Mouse (Mus musculus): Measurements from ENCODE around the gene Gm7534. TPM values are rescaled to one million over a fixed set of nuclear protein-coding genes. Genes with fewer than 3 reads are reported as not detected.

Gm7534 gene
- total RNA-seq (2017), result not detected in 2 replicates

- ATAC-seq (replicated peaks; ENCODE audit: low read depth, poor library complexity, severe bottlenecking), result no peak
These were observed at the start of gene Gm7534 for GRCm38 (mm10) chr4:134202904-134203303. TSS of gene Gm7534 (minus strand) at chr4:134203004.

DNA sequence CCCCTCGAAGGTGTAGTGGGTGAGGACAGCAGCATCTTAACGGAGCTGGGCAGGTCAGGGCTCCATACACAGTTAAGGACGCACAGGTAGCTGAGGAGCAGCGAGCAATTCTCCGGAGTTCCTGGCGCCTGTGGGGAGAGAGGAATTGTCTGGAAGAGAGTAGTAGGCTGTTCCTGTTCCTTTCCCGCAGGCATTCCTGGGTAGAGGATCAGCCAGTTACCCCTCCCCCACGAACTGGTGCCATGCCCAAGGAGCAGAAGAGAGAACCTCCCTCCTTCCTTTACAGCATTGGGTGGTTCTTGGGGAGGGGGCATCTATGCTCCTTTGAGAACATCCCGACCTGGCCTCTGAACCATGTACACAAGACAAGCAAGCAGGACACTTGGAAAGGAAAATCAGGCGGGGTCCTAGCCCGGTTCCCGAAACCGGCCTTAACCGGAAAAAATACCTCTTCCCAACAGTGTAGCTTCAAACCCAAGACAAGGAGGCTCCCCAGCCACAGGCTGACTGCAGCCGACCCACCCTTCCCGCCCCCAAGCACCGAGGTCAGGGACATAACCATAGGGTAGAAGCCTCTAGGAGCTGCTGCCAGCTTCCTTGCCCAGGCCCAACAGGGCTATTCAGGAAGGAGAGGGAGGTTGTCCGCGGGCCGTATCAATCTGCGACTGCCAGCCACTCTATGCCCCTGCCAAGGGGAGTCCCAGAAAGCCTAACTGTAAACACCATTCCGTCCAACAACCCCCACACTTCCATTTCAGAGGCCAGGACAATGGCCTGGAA lies 49.5 kb upstream of the Gm7534 start:
- no peak for ATAC-seq (replicated peaks; ENCODE audit: low read depth, poor library complexity, severe bottlenecking)

- peak; percentile 19 for ATAC-seq (replicated peaks; ENCODE audit: low read depth, poor library complexity, severe bottlenecking)
These were observed 48.7 kb upstream of the Gm7534 start for GRCm38 (mm10) chr4:134251241-134252130.

DNA sequence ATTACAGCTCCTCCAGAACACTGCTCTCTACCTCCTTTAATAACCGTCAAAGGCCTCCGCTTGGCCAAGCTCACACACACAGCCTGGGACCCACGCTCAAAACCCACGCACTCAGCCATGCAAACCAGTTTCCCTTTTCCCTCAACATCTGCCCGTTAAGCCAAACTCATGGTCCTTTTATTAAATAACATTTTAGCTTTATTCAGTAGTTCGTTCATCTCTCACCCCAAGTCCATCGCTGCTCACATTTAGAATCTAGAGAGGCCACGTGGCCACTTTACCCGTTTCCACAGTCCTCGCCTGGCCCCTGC lies 48.1 kb upstream of the Gm7534 start:
- no peak for ATAC-seq (replicated peaks; ENCODE audit: low read depth, poor library complexity, severe bottlenecking)

- ATAC-seq (replicated peaks; ENCODE audit: low read depth, poor library complexity, severe bottlenecking), result no peak
These were observed 47.5 kb upstream of the Gm7534 start for GRCm38 (mm10) chr4:134250116-134250929.

DNA sequence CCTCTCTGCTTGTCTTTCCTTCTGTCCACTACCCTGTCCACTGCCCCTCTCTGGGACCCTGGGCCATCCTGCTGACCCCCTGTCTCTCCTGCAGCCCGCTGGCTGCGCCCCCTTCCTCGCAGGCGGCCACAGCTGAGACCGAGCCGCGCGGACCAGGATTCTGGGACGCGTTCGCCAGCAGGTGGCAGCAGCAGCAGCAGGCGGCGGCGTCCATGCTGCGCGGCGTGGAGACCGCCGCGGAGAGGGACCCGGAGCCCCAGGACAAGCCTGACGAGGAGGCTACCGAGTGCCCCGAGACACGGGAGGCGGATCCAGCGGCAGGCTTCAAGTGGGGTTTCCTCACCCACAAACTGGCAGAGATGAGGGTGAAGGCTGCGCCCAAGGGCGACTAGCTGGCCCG lies 46.8 kb upstream of the Gm7534 start:
- peak; percentile 43; the same call in 1 of the 2 replicates for ATAC-seq (replicated peaks; ENCODE audit: low read depth, poor library complexity, severe bottlenecking)

- ATAC-seq (replicated peaks; ENCODE audit: low read depth, poor library complexity, severe bottlenecking), result no peak
These were observed 44.0 kb upstream of the Gm7534 start, which contains the start of gene Gm30191 for GRCm38 (mm10) chr4:134246719-134247258. TSS of gene Gm30191 (plus strand) at chr4:134246935.

GRCm38 (mm10) chr4:134246256-134246655 lies 43.5 kb upstream of the Gm7534 start:
- no peak for ATAC-seq (replicated peaks; ENCODE audit: low read depth, poor library complexity, severe bottlenecking)

GRCm38 (mm10) chr4:134245148-134245843 lies 42.5 kb upstream of the Gm7534 start, which contains the start of gene Zfp593:
TSS of gene Zfp593 (minus strand) at chr4:134245592.
- peak; percentile 86 for ATAC-seq (replicated peaks; ENCODE audit: low read depth, poor library complexity, severe bottlenecking)

DNA sequence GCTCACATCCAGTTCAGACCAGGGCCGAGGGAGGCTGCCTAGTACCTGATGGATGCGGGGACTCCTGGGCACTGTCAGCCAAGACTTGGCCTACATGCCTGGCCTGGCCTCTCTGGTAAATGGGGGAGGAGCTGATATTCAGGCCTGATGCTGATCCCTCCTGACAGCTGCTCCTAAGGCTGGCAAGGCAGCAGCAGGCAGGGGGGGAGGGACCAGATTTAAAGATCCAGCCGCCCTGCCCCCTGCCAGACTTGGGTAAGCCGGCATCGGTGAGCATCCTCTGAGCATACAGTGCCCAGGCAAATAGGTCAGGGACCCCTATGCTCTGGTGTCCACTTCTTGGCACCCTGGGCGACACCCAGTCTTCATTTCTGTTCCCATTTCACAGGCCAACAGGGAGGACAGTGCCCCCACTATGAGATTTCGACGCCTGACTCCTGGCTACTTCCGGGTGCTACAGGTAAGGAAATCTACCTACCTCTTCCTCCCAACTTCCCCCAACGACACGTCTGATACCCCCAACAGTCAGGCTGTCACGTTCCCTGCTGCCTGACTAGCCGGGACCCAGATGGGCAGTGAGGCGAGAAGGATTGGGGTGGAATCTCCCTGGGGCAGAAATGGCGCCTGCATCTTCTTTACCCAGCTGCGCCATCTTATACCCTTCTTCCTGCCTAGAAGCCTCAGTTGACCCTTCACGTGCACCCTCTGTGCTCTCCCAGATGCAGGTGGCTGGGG lies 40.9 kb upstream of the Gm7534 start, which contains the start of gene E130218I03Rik:
TSS of gene E130218I03Rik (plus strand) at position 147 of the 735 bp plus-strand sequence.
- ATAC-seq (replicated peaks; ENCODE audit: low read depth, poor library complexity, severe bottlenecking), result no peak

DNA sequence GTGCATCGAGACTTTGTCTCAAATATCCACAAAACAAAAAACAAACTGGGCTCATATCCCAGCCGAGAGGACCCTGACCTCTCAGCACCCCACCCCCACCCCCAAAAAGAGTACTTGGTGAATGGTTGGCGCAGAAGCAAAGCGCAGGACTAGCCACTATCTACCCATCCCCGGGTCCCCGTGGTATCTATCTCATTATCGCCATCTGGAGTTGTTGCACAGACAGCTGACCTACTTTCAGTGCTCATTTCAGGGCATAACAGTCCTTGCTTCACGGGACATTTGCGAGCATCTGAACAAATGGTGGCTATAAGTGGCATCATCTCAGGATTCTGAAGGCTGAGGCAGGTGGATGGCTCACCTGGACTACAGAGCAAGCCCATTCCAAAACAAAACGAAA lies 35.9 kb upstream of the Gm7534 start:
- ATAC-seq (replicated peaks; ENCODE audit: low read depth, poor library complexity, severe bottlenecking), result no peak

DNA sequence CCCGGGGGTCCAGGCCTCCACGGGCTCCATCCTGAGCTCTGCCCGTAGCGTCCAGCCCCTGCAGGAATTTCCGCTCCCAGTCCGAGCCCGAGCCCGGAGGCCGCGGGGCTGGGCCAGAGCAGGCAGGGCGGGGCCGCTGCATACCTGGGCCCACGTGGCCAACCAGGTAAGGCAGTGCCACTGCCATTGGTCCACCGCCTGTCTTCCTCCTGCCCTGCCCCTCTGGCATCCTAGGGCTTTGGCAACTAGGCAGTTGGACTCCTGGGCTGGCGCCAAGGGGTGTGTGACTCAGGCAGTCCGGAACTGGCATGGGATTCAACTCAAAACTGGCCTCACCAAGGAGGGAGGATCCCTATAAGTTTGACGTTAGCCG lies 35.5 kb upstream of the Gm7534 start, which contains the start of gene Cnksr1:
TSS of gene Cnksr1 (minus strand) at position 121 of the 373 bp plus-strand sequence.
- ATAC-seq (replicated peaks; ENCODE audit: low read depth, poor library complexity, severe bottlenecking), result no peak

DNA sequence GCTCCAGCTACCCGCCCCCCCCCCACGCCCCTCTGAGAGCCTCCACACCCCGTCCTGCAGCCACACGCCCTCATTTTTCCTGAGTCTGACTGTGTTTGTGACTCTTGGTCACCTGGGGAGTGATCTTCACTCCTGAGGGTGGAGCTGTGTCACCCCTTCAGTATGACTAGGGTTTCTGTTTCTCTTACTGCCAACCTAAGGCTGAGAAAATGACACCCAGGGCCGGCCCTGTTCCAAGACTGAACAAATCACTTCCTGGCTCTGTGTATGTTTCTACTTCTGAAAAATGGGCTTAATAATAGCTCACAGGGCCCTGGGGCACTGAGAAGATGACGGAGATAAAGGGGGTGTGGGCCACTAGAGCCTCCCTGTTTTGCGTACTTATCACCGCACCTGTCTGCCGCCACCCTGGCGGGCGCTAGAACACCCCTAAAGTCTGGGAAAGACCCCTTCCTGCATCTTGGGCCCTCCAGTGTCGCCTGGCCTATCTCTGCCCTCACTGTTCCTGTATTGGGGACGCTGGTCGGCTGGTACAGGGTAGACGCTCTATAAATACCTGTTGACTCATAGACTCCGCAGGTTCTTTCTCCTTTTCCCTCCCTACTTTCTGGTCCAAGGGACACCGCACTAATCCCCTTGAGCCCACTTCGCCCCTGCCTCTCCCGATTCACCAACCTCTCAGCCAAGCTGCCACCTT lies 34.9 kb upstream of the Gm7534 start:
- no peak for ATAC-seq (replicated peaks; ENCODE audit: low read depth, poor library complexity, severe bottlenecking)

DNA sequence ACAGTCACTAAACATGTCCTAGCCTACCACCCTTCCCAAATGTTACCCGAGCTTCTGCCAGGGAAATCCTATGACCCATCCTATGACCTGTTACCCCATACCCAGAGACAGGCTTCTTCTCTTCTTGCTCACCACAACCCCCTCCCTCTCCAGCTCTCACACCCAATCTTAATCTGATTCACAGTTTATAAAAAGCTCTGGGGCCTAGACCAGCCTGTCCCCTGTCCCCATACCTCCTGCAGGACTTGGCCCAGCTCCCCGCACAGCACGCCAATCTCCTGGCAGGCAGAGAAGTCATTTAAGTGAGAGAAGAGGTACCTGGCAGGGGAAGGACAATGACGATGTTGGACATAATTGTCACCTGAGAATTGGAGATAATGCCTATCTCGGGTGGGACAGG lies 32.1 kb upstream of the Gm7534 start:
- ATAC-seq (replicated peaks; ENCODE audit: low read depth, poor library complexity, severe bottlenecking), result no peak

GRCm38 (mm10) chr4:134230431-134230830 lies 27.6 kb upstream of the Gm7534 start:
- ATAC-seq (replicated peaks; ENCODE audit: low read depth, poor library complexity, severe bottlenecking), result no peak

GRCm38 (mm10) chr4:134227194-134227593 lies 24.4 kb upstream of the Gm7534 start, which contains the start of gene Catsper4:
TSS of gene Catsper4 (minus strand) at chr4:134227383.
- no peak for ATAC-seq (replicated peaks; ENCODE audit: low read depth, poor library complexity, severe bottlenecking)

DNA sequence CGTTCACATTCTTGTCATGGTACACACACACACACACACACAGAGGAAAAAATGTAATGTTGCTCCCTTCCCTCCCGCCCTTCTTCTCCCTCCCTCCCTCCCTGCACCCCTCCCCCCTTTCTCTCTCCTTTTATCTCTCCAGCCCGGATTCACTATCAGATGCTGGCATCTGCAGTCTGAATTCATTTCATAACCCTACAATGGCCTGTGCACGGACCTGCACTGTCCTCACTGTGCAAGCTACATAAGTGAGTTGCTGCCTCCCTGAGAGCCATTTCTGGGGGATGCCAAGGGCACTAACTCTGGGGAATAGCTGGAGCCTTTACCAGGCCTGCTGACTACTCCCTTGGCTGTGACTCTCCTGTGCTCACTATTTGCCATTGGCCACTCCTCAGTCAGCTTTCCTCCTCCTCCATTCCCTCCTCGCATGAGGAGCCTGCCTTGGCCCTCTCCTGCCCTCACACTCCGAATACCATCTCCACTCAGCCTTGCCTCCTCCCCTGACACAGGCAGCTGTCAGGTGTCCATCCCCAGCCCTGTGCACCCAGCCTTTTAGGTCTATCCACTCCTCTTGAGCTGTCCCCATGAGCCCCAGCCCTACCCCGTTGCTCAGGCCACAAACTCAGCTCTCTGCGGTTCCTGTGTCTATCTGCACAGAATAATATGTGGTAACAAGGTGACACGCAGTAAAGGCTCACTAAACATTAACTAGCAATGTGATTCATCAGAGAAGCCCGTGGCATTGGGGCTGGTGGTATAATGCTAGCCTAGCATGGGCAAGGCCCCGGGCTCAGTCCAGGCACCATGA lies 20.2 kb upstream of the Gm7534 start:
- ATAC-seq (replicated peaks; ENCODE audit: low read depth, poor library complexity, severe bottlenecking), result no peak

Data from common myeloid progenitor, adult 5-6 weeks (primary cell).